Mouse (Mus musculus): ENCODE data around the gene Ccdc88c. TPM values are rescaled to one million over a fixed set of nuclear protein-coding genes. Genes with fewer than 3 reads are reported as not detected.

Gene Ccdc88c
- polyA plus RNA-seq (2012; rRNA removed): 15.6 and 19.0 TPM in 2 replicates

DNA sequence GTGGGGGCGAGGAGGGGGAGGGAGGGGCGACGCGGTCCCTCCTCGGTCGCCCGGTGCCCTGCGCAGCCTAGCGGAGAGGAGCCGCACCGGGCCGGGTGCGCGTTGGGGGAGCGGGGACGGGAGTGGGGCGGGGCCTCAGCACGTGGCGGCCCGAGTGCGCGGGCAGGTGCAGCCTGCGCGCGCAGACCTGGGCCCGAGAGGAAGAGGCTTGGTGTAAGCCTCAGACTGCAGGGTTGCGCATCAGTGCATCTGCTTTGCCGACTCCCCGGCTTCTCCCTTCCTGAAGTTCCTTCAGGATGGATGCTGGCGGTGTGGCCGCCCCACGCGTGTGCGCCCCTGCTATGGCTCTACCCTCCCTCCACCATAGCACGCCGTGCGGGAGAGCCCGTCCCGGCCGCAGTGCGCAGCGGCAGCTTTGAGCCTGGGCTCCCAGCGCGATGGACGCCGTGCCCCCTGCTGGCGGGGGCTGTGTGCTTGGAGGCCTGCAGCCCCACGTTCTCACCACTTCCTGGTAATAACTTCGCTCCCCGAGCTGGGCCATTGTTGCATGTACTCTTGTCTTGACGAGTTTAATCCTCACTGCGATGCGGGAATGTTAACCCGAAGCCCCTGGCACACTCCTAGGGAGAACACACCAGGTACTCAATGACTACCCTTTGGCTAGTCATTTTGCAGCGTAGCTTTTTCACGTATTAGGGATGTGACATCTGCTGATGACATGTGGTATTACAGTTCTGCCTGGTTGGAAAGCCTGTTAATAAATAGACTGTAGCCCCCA, at the start of gene Ccdc88c:
TSS of gene Ccdc88c (minus strand) at position 103 of the 778 bp plus-strand sequence.

GRCm38 (mm10) chr12:100907598-100908297, 121.1 kb downstream of the Ccdc88c start, which contains the start of gene Gpr68:
Gpr68 (minus strand) TSS chr12:100908198.

Other genes starting within 250 kb of the Ccdc88c start
- 10.4 and 10.8 TPM in 2 replicates for gene Dglucy, start 250.0 kb downstream of the Ccdc88c start, polyA plus RNA-seq (2012; rRNA removed)
- 3.1 and 4.6 TPM in 2 replicates for gene Gpr68, start 120.9 kb downstream of the Ccdc88c start, polyA plus RNA-seq (2012; rRNA removed)
- gene Ppp4r3a, start 54.6 kb upstream of the Ccdc88c start, polyA plus RNA-seq (2012; rRNA removed): 14.5 TPM in 2 replicates

Measured in colon, adult 2 months (tissue).